Mouse (Mus musculus): ENCODE measurements at regions not wholly inside any gene's neighbourhood (a gene's known extent, or its start where the extent isn't known, plus 50 kb on each side); places are given as distances from the start of the nearest gene placed in this dataset.

DNA sequence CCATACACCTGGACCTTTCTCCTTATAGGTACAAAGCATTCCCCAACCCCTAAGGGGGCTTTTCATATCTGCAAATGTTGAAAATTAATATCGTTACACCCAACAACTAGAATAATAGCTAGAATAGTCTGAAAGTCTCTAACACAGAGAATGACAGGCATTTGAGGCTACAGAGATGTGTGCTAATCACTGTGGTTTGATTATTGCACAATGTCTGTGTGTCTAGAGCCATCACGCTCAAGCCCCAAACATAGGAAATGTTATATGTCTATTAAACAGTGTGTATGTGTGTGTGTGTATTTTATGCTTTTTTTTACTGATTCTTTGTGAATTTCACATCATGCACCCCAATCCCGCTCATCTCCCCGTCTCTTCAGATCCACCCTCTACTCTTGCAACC, 77.2 kb upstream of the Aldh1a3 start:
- in situ Hi-C loops (cut with MboI; ENCODE audit: low pct_ligation_motif_present, low pct_unique_long_range_greater_than_20kb, low sequenced_read_pairs) (no loop called here), dilution Hi-C loops (cut with MboI; ENCODE audit: extremely low pct_ligation_motif_present, extremely low pct_unique_long_range_greater_than_20kb, low sequenced_read_pairs) (no loop called here)
- no peak for DNase-seq (ENCODE audit: extremely low read depth)
- Histone ChIP-seq H3K27me3 (replicated peaks) (peaks cover 73% of the 10 kb centered on the region), H3K4me3 (replicated peaks in 1 of 3; ENCODE audit: low read depth in 2 of 3, low read length in 2 of 3, poor library complexity in 1 of 3) (no peak overlapping the region), H3K4me2 (ENCODE audit: insufficient read depth, low read depth, poor library complexity, severe bottlenecking) (no peak overlapping the region), H3K9ac (ENCODE audit: insufficient read depth, low read depth) (no peak overlapping the region), H3K79me2 (replicated peaks; ENCODE audit: control insufficient read depth, extremely low read depth, insufficient read depth, poor library complexity, severe bottlenecking) (no peaks in the 10 kb centered on the region), H3K27ac (ENCODE audit: insufficient read depth, low read depth) (no peak overlapping the region), H3K4me1 (ENCODE audit: control insufficient read depth in 1 of 2, insufficient read depth in 2 of 2) (no peaks in the 10 kb centered on the region), H3K36me3 (replicated peaks in 1 of 2; ENCODE audit: control insufficient read depth in 1 of 2, insufficient read depth in 1 of 2, low read length in 1 of 2) (no peaks in the 10 kb centered on the region), H3K9me3 (replicated peaks; ENCODE audit: low read length) (peaks cover 10% of the 10 kb centered on the region)
- TF ChIP-seq USF1 (IDR thresholded peaks at IDR 0.05; ENCODE audit: low read depth, low read length) (no peak), NRF1 (IDR thresholded peaks at IDR 0.05; ENCODE audit: low read depth, low read length) (no peak), RCOR1 (conservative IDR thresholded peaks at IDR 0.05; ENCODE audit: low read depth, low read length) (no peak), ZKSCAN1 (IDR thresholded peaks at IDR 0.05; ENCODE audit: borderline replicate concordance, low read depth, low read length) (no peak), MXI1 (IDR thresholded peaks at IDR 0.05; ENCODE audit: low read depth, low read length) (no peak), KAT2A (IDR thresholded peaks at IDR 0.05; ENCODE audit: insufficient replicate concordance, low read length) (no peak), TCF12 (IDR thresholded peaks at IDR 0.05; ENCODE audit: low read depth, low read length) (no peak), ZC3H11A (IDR thresholded peaks at IDR 0.05; ENCODE audit: low read depth, low read length) (no peak), USF2 (conservative IDR thresholded peaks at IDR 0.05; ENCODE audit: low read depth, low read length) (no peak), GABPA (IDR thresholded peaks at IDR 0.05; ENCODE audit: insufficient replicate concordance, low read depth, low read length) (no peak), MAZ (IDR thresholded peaks at IDR 0.05; ENCODE audit: low read depth, low read length) (no peak), BHLHE40 (IDR thresholded peaks at IDR 0.05; ENCODE audit: low read depth, low read length) (no peak), EP300 (IDR thresholded peaks at IDR 0.05; ENCODE audit: low read length) (no peak), MEF2A (IDR thresholded peaks at IDR 0.05; ENCODE audit: borderline replicate concordance, low read depth, low read length) (no peak), TBP (conservative IDR thresholded peaks at IDR 0.05; ENCODE audit: low read depth, low read length) (no peak), POLR2A (IDR thresholded peaks at IDR 0.05; ENCODE audit: low read depth, low read length) (no peak), HCFC1 (IDR thresholded peaks at IDR 0.05; ENCODE audit: low read depth, low read length) (no peak)

DNA sequence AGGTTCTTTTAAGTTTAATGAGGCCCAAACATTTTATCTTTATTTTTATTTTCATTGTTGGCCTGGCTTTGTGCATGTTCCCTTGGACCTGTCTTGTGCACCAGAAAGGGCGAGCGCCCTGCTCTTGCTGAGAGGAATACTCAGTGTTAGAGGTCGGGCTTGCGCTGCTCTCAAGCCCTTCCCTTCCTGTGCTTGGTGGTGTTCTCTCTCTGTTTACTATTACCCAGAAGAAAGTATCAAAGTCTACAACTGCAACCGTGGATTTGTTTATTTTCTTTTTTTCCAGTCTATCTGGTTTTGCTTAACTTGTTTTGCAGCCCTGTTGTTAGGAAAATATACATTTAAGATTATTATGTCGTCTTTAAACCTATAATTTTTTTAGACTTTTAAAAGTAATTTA, 74.1 kb upstream of the Aldh1a3 start:
- Histone ChIP-seq H3K4me3 (replicated peaks in 1 of 3; ENCODE audit: low read depth in 2 of 3, low read length in 2 of 3, poor library complexity in 1 of 3) (no peak overlapping the region), H3K36me3 (replicated peaks in 1 of 2; ENCODE audit: control insufficient read depth in 1 of 2, insufficient read depth in 1 of 2, low read length in 1 of 2) (no peaks in the 10 kb centered on the region), H3K27me3 (replicated peaks) (peaks cover 69% of the 10 kb centered on the region), H3K79me2 (replicated peaks; ENCODE audit: control insufficient read depth, extremely low read depth, insufficient read depth, poor library complexity, severe bottlenecking) (no peaks in the 10 kb centered on the region), H3K4me1 (ENCODE audit: control insufficient read depth in 1 of 2, insufficient read depth in 2 of 2) (no peaks in the 10 kb centered on the region; a peak in 1 of 4 replicates), H3K27ac (ENCODE audit: insufficient read depth, low read depth) (no peak overlapping the region), H3K9me3 (replicated peaks; ENCODE audit: low read length) (no peaks in the 10 kb centered on the region), H3K4me2 (ENCODE audit: insufficient read depth, low read depth, poor library complexity, severe bottlenecking) (no peak overlapping the region), H3K9ac (ENCODE audit: insufficient read depth, low read depth) (no peak overlapping the region)
- no peak for DNase-seq (ENCODE audit: extremely low read depth)
- in situ Hi-C loops (cut with MboI; ENCODE audit: low pct_ligation_motif_present, low pct_unique_long_range_greater_than_20kb, low sequenced_read_pairs) (no loop called here), dilution Hi-C loops (cut with MboI; ENCODE audit: extremely low pct_ligation_motif_present, extremely low pct_unique_long_range_greater_than_20kb, low sequenced_read_pairs) (no loop called here)
- TF ChIP-seq USF2 (conservative IDR thresholded peaks at IDR 0.05; ENCODE audit: low read depth, low read length) (no peak), E2F4 (IDR thresholded peaks at IDR 0.05; ENCODE audit: insufficient replicate concordance, low read depth, low read length) (no peak), ZC3H11A (IDR thresholded peaks at IDR 0.05; ENCODE audit: low read depth, low read length) (no peak), POLR2AphosphoS2 (IDR thresholded peaks at IDR 0.05; ENCODE audit: low read depth, low read length) (no peak), MAFK (IDR thresholded peaks at IDR 0.05; ENCODE audit: insufficient replicate concordance, low read length) (no peak), HCFC1 (IDR thresholded peaks at IDR 0.05; ENCODE audit: low read depth, low read length) (no peak), RCOR1 (conservative IDR thresholded peaks at IDR 0.05; ENCODE audit: low read depth, low read length) (no peak), JUN (IDR thresholded peaks at IDR 0.05; ENCODE audit: insufficient read depth, low read depth, low read length) (no peak), UBTF (IDR thresholded peaks at IDR 0.05; ENCODE audit: low read depth, low read length) (no peak), POLR2A (IDR thresholded peaks at IDR 0.05; ENCODE audit: low read depth, low read length) (no peak), JUND (conservative IDR thresholded peaks at IDR 0.05; ENCODE audit: low read depth, low read length) (no peak), CHD1 (IDR thresholded peaks at IDR 0.05; ENCODE audit: low read depth, low read length) (no peak), CTCF (conservative IDR thresholded peaks at IDR 0.05 in 1 of 2, IDR thresholded peaks at IDR 0.05 in 1 of 2; ENCODE audit: low read depth in 2 of 2, low read length in 2 of 2) (no peak)
